Mouse (Mus musculus): Measurements from ENCODE around the gene Syk. TPM values are rescaled to one million over a fixed set of nuclear protein-coding genes. Genes with fewer than 3 reads are reported as not detected.

Syk gene
- total and polyA plus RNA-seq, 2 experiments: 1.9 to 3.0 TPM

GRCm38 (mm10) chr13:52551275-52551674, 31.7 kb upstream of the Syk start:
- no peaks in the 10 kb centered on the region for H3K27me3 ChIP-seq (ENCODE audit: control insufficient read depth, insufficient read depth, low read length)
- no peak overlapping the region for H3K4me3 ChIP-seq (ENCODE audit: insufficient read depth, low read depth, low read length)
- no peak for TF ChIP-seq POLR2A (IDR thresholded peaks at IDR 0.05; ENCODE audit: extremely low read depth, insufficient read depth, low read length)
- no peak for TF ChIP-seq CTCF (IDR thresholded peaks at IDR 0.05; ENCODE audit: low read depth, low read length)
- whole genome bisulfite sequencing: 86% methylated on average over 9 of the region's 9 CpGs
- H3K27ac ChIP-seq (replicated peaks; ENCODE audit: insufficient read depth, low read depth, low read length): no peak overlapping the region
- no peaks in the 10 kb centered on the region for H3K4me1 ChIP-seq (ENCODE audit: control insufficient read depth, insufficient read depth, low read length)
- no peak for DNase-seq (ENCODE audit: extremely low read depth, low read depth, low spot score)
- no peaks in the 10 kb centered on the region for H3K36me3 ChIP-seq (ENCODE audit: control insufficient read depth, insufficient read depth, low read length)
- no peak overlapping the region for H3K9ac ChIP-seq (ENCODE audit: low read depth, low read length)
- H3K79me2 ChIP-seq (ENCODE audit: control insufficient read depth, insufficient read depth, low read length): no peaks in the 10 kb centered on the region

DNA sequence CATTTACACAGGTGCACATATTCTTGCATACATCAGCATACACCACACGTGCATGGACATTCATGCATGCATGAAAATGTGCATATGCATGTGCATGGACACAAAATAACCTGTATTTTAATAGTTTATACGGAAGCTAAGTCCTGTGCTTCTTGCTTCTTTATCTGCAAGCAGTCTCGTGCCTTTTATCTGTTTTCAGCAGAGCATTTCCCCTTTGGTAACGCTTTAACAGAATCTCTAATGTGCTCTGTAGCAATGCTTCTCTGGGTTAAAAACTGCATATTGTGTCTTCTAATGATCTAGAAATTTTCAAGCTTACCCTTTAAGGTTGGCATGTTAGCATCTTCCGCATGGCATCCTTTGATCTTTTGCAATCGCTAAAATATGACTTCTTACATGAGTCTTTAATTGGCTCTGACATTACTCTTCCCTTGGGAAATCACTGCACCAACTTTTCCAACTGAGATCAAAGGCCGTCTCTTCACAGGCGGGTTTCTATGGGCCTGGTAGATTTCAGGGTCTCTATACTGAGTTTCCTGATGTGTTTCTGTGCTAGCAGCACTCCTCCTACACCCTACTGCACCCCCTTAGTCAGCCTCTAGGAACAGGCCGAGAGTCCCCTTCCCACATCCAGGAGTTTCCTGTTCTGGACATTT, 30.0 kb upstream of the Syk start:
- H3K4me3 ChIP-seq (ENCODE audit: insufficient read depth, low read depth, low read length): no peak overlapping the region
- TF ChIP-seq POLR2A (IDR thresholded peaks at IDR 0.05; ENCODE audit: extremely low read depth, insufficient read depth, low read length) (no peak), CTCF (IDR thresholded peaks at IDR 0.05; ENCODE audit: low read depth, low read length) (no peak)
- H3K4me1 ChIP-seq (ENCODE audit: control insufficient read depth, insufficient read depth, low read length): no peaks in the 10 kb centered on the region
- WGBS: 68% methylated on average over 9 of the region's 9 CpGs
- no peak for DNase-seq (ENCODE audit: extremely low read depth, low read depth, low spot score)
- no peak overlapping the region for H3K27ac ChIP-seq (replicated peaks; ENCODE audit: insufficient read depth, low read depth, low read length)
- H3K79me2 ChIP-seq (ENCODE audit: control insufficient read depth, insufficient read depth, low read length): no peaks in the 10 kb centered on the region
- peaks cover 3% of the 10 kb centered on the region; the same call in 1 of the 2 replicates for H3K27me3 ChIP-seq (ENCODE audit: control insufficient read depth, insufficient read depth, low read length)
- no peak overlapping the region for H3K9ac ChIP-seq (ENCODE audit: low read depth, low read length)
- H3K36me3 ChIP-seq (ENCODE audit: control insufficient read depth, insufficient read depth, low read length): no peaks in the 10 kb centered on the region

DNA sequence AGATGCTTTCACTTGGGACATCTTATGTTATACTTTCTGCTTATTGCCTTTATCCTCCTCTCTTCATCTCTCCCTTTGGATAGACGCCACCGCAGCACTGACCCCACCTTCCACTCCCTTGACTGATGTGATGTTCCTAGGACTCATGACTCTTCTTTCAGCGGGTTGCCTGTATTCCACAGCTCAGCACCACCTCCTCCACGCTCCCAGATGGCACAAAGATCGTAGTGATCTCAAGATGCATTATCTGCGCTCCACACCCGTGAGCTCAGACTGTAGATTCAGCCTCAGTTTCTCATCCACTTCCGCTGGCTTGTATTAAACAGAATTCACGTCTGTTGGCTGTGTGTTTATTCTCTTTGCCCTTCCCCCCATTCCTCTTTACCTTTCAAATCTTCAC, 28.3 kb upstream of the Syk start:
- Histone ChIP-seq H3K27me3 (ENCODE audit: control insufficient read depth, insufficient read depth, low read length) (peaks cover 3% of the 10 kb centered on the region; the same call in 1 of the 2 replicates), H3K36me3 (ENCODE audit: control insufficient read depth, insufficient read depth, low read length) (no peaks in the 10 kb centered on the region), H3K4me3 (ENCODE audit: insufficient read depth, low read depth, low read length) (no peak overlapping the region), H3K79me2 (ENCODE audit: control insufficient read depth, insufficient read depth, low read length) (no peaks in the 10 kb centered on the region), H3K9ac (ENCODE audit: low read depth, low read length) (no peak overlapping the region), H3K27ac (replicated peaks; ENCODE audit: insufficient read depth, low read depth, low read length) (no peak overlapping the region), H3K4me1 (ENCODE audit: control insufficient read depth, insufficient read depth, low read length) (no peaks in the 10 kb centered on the region)
- 84% methylated on average over 9 of the region's 9 CpGs for WGBS
- TF ChIP-seq CTCF (IDR thresholded peaks at IDR 0.05; ENCODE audit: low read depth, low read length): no peak
- TF ChIP-seq POLR2A (IDR thresholded peaks at IDR 0.05; ENCODE audit: extremely low read depth, insufficient read depth, low read length): no peak
- DNase-seq (ENCODE audit: extremely low read depth, low read depth, low spot score): no peak

DNA sequence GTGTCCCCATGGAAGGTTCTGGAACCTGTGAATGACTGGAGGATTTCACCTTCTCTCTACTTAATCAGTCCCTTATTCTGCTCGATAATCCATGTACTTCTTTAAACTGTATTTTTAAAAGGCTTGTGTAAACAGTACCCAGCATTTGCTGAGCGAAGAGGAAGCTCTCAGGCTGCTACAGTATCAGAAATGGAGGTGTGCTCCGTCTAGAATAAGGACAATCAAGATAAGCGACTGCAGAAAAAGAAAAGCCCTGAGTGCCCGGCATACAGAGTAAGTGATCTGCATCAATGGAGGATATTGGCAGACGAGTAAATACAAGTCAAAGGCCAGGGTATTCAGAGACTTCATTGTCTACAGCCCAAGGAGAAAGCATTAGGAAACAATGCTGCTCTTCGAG, 25.6 kb upstream of the Syk start:
- H3K36me3 ChIP-seq (ENCODE audit: control insufficient read depth, insufficient read depth, low read length): no peaks in the 10 kb centered on the region
- H3K4me3 ChIP-seq (ENCODE audit: insufficient read depth, low read depth, low read length): no peak overlapping the region
- H3K4me1 ChIP-seq (ENCODE audit: control insufficient read depth, insufficient read depth, low read length): no peaks in the 10 kb centered on the region
- TF ChIP-seq POLR2A (IDR thresholded peaks at IDR 0.05; ENCODE audit: extremely low read depth, insufficient read depth, low read length): no peak
- TF ChIP-seq CTCF (IDR thresholded peaks at IDR 0.05; ENCODE audit: low read depth, low read length): no peak
- no peak for DNase-seq (ENCODE audit: extremely low read depth, low read depth, low spot score)
- 73% methylated on average over 7 of the region's 7 CpGs for WGBS
- H3K79me2 ChIP-seq (ENCODE audit: control insufficient read depth, insufficient read depth, low read length): no peaks in the 10 kb centered on the region
- no peak overlapping the region for H3K9ac ChIP-seq (ENCODE audit: low read depth, low read length)
- H3K27me3 ChIP-seq (ENCODE audit: control insufficient read depth, insufficient read depth, low read length): peaks cover 3% of the 10 kb centered on the region; the same call in 1 of the 2 replicates
- no peak overlapping the region for H3K27ac ChIP-seq (replicated peaks; ENCODE audit: insufficient read depth, low read depth, low read length)

GRCm38 (mm10) chr13:52561367-52562165, 21.4 kb upstream of the Syk start:
- Histone ChIP-seq H3K27me3 (ENCODE audit: control insufficient read depth, insufficient read depth, low read length) (peaks cover 3% of the 10 kb centered on the region; the same call in 1 of the 2 replicates), H3K4me1 (ENCODE audit: control insufficient read depth, insufficient read depth, low read length) (no peaks in the 10 kb centered on the region), H3K27ac (replicated peaks; ENCODE audit: insufficient read depth, low read depth, low read length) (no peak overlapping the region), H3K36me3 (ENCODE audit: control insufficient read depth, insufficient read depth, low read length) (no peaks in the 10 kb centered on the region), H3K9ac (ENCODE audit: low read depth, low read length) (no peak overlapping the region), H3K4me3 (ENCODE audit: insufficient read depth, low read depth, low read length) (no peak overlapping the region), H3K79me2 (ENCODE audit: control insufficient read depth, insufficient read depth, low read length) (no peaks in the 10 kb centered on the region)
- no peak for TF ChIP-seq POLR2A (IDR thresholded peaks at IDR 0.05; ENCODE audit: extremely low read depth, insufficient read depth, low read length)
- no peak for TF ChIP-seq CTCF (IDR thresholded peaks at IDR 0.05; ENCODE audit: low read depth, low read length)
- 94% methylated on average over 8 of the region's 8 CpGs for WGBS
- DNase-seq (ENCODE audit: extremely low read depth, low read depth, low spot score): no peak

GRCm38 (mm10) chr13:52562166-52562571, 20.8 kb upstream of the Syk start:
- H3K9ac ChIP-seq (ENCODE audit: low read depth, low read length): no peak overlapping the region
- WGBS: 59% methylated on average over 4 of the region's 4 CpGs
- no peaks in the 10 kb centered on the region for H3K36me3 ChIP-seq (ENCODE audit: control insufficient read depth, insufficient read depth, low read length)
- no peaks in the 10 kb centered on the region for H3K4me1 ChIP-seq (ENCODE audit: control insufficient read depth, insufficient read depth, low read length)
- H3K79me2 ChIP-seq (ENCODE audit: control insufficient read depth, insufficient read depth, low read length): no peaks in the 10 kb centered on the region
- no peak overlapping the region for H3K27ac ChIP-seq (replicated peaks; ENCODE audit: insufficient read depth, low read depth, low read length)
- TF ChIP-seq POLR2A (IDR thresholded peaks at IDR 0.05; ENCODE audit: extremely low read depth, insufficient read depth, low read length) (no peak), CTCF (IDR thresholded peaks at IDR 0.05; ENCODE audit: low read depth, low read length) (no peak)
- DNase-seq (ENCODE audit: extremely low read depth, low read depth, low spot score): no peak
- H3K27me3 ChIP-seq (ENCODE audit: control insufficient read depth, insufficient read depth, low read length): peaks cover 3% of the 10 kb centered on the region; the same call in 1 of the 2 replicates
- no peak overlapping the region for H3K4me3 ChIP-seq (ENCODE audit: insufficient read depth, low read depth, low read length)

All from liver, adult 2 months (tissue).